Mouse (Mus musculus) embryonic fibroblast, embryonic 13.5 days (primary cell): ENCODE measurements around the gene Mtif2.

ENCODE experiments used
- CTCF ChIP-seq: IDR thresholded peaks from 2 replicates; pipeline ENCODE4 v1.5.1; 2011; ENCODE audit warnings: mild to moderate bottlenecking, control low read depth, low read length, moderate library complexity, borderline replicate concordance; ENCODE audit not compliant: insufficient read depth
- POLR2A ChIP-seq: IDR thresholded peaks from 2 replicates; pipeline ENCODE4 v1.6.1; 2011; ENCODE audit warnings: low read depth, mild to moderate bottlenecking, control low read depth, low read length, moderate library complexity

DNA sequence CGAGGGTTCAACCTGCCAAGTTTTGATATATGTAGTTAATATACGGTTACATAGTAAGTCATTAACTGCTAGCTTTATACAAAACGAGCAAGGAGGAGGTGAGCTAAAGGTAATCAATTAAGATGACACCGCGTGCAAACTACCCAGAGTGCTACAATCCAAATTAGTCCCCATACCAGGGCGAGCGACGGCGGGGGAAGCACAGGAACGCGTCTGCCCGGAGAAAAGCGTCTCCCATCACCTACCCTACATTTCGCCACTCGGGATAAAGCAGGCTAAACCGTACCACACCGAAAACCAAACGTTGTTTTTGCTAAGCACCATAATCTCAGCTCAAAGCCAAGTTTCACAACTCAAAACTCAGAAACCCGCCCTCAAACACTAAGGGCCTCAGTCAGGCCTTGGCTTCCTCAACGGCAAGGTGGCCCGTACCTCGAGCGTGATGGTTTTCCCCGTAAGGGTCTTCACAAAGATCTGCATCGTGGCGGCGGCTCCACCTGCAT is 21.1 kb downstream of the Mtif2 start:
- TF ChIP-seq CTCF (no peak), POLR2A (no peak; the same call in 1 of the 2 replicates)
